Mouse (Mus musculus) skeletal muscle tissue, adult 2 months (tissue): ENCODE results near the gene Unc13a.

Experiments
- DNase-seq: peaks from one replicate; pipeline ENCODE4 v3.0.0-alpha.2; 2012; ENCODE audit warnings: low read depth, low spot score

Unc13a gene

GRCm38 (mm10) chr8:71625088-71625487 is 46.5 kb downstream of the Unc13a start:
- DNase-seq, result no peak

DNA sequence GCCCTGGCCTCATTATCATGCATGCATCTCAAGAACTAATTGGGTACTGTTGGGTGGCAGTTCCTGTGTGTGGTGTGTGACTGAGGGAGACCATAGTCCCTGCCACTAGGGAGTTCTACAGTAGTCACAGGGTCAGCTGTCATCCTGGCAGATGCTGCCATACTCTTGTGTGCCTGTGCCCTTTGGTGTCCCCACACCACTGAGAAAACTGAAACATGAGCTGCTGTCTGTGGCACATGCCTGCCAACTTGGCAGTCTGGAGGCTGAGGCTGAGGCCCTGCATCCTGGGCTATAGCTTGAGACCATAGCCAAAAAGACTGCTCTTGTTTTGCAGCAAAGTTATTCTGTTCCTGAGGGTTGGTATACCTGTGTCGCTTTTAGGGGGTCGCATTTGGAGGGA is 51.8 kb downstream of the Unc13a start:
- DNase-seq, result peak; percentile 82

GRCm38 (mm10) chr8:71613418-71613817 is 58.1 kb downstream of the Unc13a start:
- DNase-seq, result no peak

- DNase-seq, result no peak
These were observed 59.4 kb downstream of the Unc13a start for GRCm38 (mm10) chr8:71612141-71612540.

GRCm38 (mm10) chr8:71610822-71611651 is 60.5 kb downstream of the Unc13a start, which contains the start of gene Colgalt1:
TSS of gene Colgalt1 (plus strand) at chr8:71610998.
- DNase-seq, result peak; percentile 99

DNA sequence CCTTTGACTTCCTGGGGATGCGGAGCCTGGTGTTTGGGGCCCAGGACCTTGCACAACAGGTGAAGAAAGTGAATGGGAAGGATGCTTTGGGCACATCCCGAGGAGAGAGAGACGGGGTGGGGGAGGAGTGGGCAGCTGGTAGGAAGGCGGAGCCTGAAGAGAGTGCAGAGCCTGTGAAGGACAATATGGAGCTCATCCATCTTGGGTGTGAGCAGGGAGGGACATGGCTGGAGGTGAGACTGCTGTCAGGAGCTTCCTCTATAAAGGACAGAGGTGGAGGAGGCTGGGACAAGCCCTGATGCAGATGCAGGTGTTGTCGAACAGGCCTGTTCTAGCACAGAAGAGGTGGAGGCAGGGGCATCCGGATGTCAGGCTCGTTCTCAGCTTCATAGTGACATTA is 67.5 kb downstream of the Unc13a start:
- DNase-seq, result no peak

- peak; percentile 45 for DNase-seq
These were observed 68.8 kb downstream of the Unc13a start for GRCm38 (mm10) chr8:71602666-71603334.

- DNase-seq, result no peak
These were observed 69.5 kb downstream of the Unc13a start for GRCm38 (mm10) chr8:71601939-71602665.

GRCm38 (mm10) chr8:71598841-71599240 is 72.7 kb downstream of the Unc13a start:
- DNase-seq, result no peak

GRCm38 (mm10) chr8:71598375-71598774 is 73.2 kb downstream of the Unc13a start:
- DNase-seq, result no peak

DNA sequence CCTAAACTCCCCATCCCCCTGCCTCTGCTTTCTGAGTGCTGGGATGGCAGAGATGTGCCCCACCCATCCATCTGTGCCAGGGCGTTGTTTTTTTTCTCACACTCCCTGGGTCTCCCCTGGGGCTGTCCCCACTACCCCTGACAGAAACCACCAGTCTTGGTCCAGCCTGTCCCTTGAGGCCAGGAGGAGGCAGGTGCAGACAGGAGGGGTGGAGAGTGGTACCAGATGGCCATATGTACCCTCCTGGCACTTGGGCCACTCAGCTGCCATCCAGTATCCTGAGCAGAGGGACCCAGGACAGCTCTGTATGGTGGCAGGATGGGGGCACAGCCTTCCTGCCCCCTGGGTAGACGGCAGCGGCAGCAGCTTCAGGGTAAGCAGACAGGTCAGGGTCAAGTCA is 74.1 kb downstream of the Unc13a start, which contains the start of gene Fam129c:
Fam129c (plus strand) TSS at position 198 of the 400 bp plus-strand sequence.
- no peak for DNase-seq

DNA sequence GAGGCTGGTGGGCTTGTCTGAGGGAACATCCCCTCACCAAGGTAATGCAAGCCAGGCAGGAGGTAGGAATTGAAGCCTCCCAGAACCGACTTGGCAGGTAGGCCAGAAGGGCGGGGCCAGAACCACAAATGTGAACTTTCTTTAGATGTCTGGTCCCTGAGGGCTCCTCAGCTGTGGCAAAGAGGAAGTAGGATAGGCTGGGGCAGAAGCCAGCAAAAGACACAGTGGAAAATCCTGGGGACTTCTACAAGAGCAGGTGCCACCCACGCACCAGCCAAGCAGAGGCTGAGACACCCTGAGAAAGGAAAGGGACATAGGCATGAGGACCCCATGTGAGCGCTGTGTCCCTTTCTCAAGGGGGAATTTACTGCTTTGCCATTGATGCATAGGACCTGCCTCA is 74.8 kb downstream of the Unc13a start:
- DNase-seq, result no peak

- no peak for DNase-seq
These were observed 75.2 kb downstream of the Unc13a start for GRCm38 (mm10) chr8:71596384-71596783.

- peak; percentile 76 for DNase-seq
These were observed 75.7 kb downstream of the Unc13a start for GRCm38 (mm10) chr8:71595862-71596261.

DNA sequence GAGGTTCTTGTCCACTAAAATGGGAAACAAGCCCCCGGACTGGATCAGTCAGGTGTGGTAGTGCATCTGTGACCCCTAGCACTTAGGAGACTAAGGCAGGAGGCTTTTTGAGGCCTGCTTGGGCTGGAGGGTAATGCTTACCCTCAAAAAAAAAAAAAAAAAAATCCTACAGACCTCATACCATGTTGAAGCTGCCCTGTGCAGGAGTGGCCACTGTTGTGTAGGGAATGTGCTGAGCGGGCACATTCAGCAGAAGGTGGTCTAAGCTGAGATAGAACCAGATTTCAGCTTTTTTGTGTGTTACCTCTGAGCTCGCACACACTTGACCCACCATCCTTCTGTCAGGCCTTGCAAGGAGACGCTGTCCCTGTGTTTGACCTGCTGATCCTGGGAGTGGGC is 77.2 kb downstream of the Unc13a start:
- no peak for DNase-seq

- no peak for DNase-seq
These were observed 77.8 kb downstream of the Unc13a start for GRCm38 (mm10) chr8:71593556-71594323.

- peak; percentile 81 for DNase-seq
These were observed 79.0 kb downstream of the Unc13a start for GRCm38 (mm10) chr8:71592374-71593170.

DNA sequence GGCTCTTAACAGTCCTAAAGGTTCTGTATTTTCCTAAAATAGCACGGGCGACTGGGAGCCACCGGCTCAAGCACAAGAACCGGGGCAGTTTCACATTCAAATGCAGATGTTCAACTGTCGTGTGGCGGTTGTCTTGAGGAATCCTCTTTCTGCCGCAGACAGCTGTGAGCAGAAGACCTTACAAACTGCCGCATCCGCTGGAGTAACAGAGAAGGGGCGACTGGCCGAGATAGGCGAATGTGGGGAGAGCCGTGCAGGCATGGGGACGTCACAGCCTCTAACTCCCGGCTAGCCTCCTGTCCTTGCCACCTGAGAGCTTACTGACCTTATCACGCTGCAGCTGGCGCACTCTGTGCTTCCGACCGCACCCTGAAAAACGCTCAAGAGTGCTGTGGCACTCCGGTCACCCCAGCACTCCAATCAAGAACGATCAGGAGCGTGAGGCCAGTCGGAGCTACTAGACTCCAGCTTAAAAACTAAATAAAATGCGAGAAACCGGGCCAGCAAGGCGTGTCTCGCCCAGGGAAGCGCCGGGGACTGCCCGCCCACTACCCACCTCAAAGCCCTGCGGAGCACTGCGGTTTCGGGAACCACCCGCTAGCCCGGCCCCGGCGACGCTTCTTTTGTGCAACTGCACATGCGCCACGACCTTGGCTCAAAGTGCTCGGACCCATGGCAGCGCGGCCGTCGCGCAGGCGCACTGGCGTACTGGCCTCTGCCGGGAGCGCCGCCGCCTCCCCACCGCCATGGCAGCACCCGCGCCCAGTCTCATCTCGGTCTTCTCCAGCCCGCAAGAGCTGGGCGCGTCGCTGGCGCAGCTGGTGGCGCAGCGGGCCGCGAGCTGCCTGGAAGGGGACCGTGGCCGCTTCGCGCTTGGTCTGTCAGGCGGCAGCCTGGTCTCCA is 79.8 kb downstream of the Unc13a start, which contains the start of gene Pgls:
Pgls (plus strand) TSS at position 706 of the 903 bp plus-strand sequence.
- DNase-seq, result peak; percentile 96

DNA sequence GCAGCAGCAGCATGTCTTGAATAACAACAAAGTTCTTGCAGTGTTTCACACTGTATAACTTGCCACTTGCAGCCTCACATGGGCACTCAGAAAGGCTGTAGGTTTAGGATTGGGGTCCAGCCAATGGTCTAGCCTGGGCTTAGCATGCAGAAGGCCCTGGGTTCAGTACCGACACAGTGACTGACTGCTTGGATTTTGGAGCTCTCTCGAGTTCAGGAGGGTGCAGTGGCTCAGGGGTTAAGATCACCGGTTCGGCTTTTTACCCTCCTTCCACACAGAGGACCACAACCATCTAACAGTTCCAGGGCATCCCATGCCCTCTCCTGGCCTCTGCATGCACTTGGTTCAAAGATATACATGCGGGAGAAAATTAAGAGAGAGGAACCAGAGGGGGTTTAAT is 80.5 kb downstream of the Unc13a start:
- DNase-seq, result no peak
